8 mouse cellular contexts compared by ENCODE assay signal in genomic region chr4:141537706-141538407, GRCm38 (mm10). TPM values are rescaled to one million over a fixed set of nuclear protein-coding genes. Genes with fewer than 3 reads are reported as not detected.
DNase-seq lines count a peak whose midpoint lies in the region; ATAC-seq lines count a peak whose summit lies in the region.

No protein-coding gene starts in this region.

- peak overlapping the region; percentile 93 for H3K4me2 ChIP-seq in embryonic facial prominence, embryonic 12.5 days (replicated peaks)
- H3K4me2 ChIP-seq in heart, embryonic 14.5 days (ENCODE audit: low read length), result peak overlapping the region; percentile 91
- peak overlapping the region; percentile 92 for H3K4me2 ChIP-seq in midbrain, embryonic 11.5 days
- peak overlapping the region; percentile 73 for H3K4me2 ChIP-seq in stomach, embryonic 16.5 days (ENCODE audit: low read depth, low read length)

- peak; percentile 53 to 78 for DNase-seq in heart, adult 18-20 months
- no peak for DNase-seq in heart, adult 8-10 months (ENCODE audit: low spot score)
- DNase-seq in kidney, postnatal 36 days, result peak; percentile 28 to 69
- DNase-seq in midbrain, embryonic 11.5 days (ENCODE audit: low spot score, missing footprints), result peak; percentile 94

- peak overlapping the region; percentile 85 for H3K4me3 ChIP-seq in embryonic facial prominence, embryonic 12.5 days
- H3K4me3 ChIP-seq in heart, embryonic 14.5 days (ENCODE audit: control insufficient read depth in 1 of 2, insufficient read depth in 1 of 2, low read depth in 1 of 2, low read length in 2 of 2), result peak overlapping the region; percentile 95 to 98
- H3K4me3 ChIP-seq in midbrain, embryonic 11.5 days (ENCODE audit: low read depth, low read length), result peak overlapping the region; percentile 98
- peak overlapping the region; percentile 91 for H3K4me3 ChIP-seq in stomach, embryonic 16.5 days (replicated peaks; ENCODE audit: low read length)

- no peaks in the 10 kb centered on the region for H3K27me3 ChIP-seq in embryonic facial prominence, embryonic 12.5 days
- H3K27me3 ChIP-seq in heart, embryonic 14.5 days (ENCODE audit: control insufficient read depth, insufficient read depth, low read length), result no peaks in the 10 kb centered on the region
- no peaks in the 10 kb centered on the region for H3K27me3 ChIP-seq in midbrain, embryonic 11.5 days (ENCODE audit: control insufficient read depth, insufficient read depth, low read length)
- no peaks in the 10 kb centered on the region for H3K27me3 ChIP-seq in stomach, embryonic 16.5 days (ENCODE audit: control insufficient read depth, insufficient read depth, low read length)

- peak; percentile 24 for ATAC-seq in activated CD4-positive, CD25-positive, alpha-beta regulatory T cell, adult 4 months
- no peak; the same call in 1 of the 2 replicates for ATAC-seq in embryonic facial prominence, embryonic 12.5 days (ENCODE audit: insufficient number of reproducible peaks, insufficient read depth, low FRiP score, low TSS enrichment)
- ATAC-seq in heart, embryonic 14.5 days (ENCODE audit: insufficient number of reproducible peaks, insufficient read depth, low FRiP score, low read depth), result peak; percentile 4; the same call in 1 of the 2 replicates
- peak; percentile 0 for ATAC-seq in midbrain, embryonic 11.5 days (ENCODE audit: low FRiP score)
- ATAC-seq in stomach, embryonic 16.5 days (ENCODE audit: insufficient read depth, low FRiP score), result no peak

- H3K4me1 ChIP-seq in embryonic facial prominence, embryonic 12.5 days, result peaks cover 20% of the 10 kb centered on the region
- H3K4me1 ChIP-seq in heart, embryonic 14.5 days (ENCODE audit: control insufficient read depth in 2 of 2, insufficient read depth in 2 of 2, low read length in 2 of 2), result peaks cover 8 to 40% of the 10 kb centered on the region in 2 experiments
- peaks cover 25% of the 10 kb centered on the region for H3K4me1 ChIP-seq in midbrain, embryonic 11.5 days (ENCODE audit: control insufficient read depth, insufficient read depth, low read length)
- H3K4me1 ChIP-seq in stomach, embryonic 16.5 days (ENCODE audit: control insufficient read depth, insufficient read depth, low read length), result peaks cover 21% of the 10 kb centered on the region

- H3K9me3 ChIP-seq in embryonic facial prominence, embryonic 12.5 days, result no peaks in the 10 kb centered on the region
- H3K9me3 ChIP-seq in heart, embryonic 14.5 days (ENCODE audit: control insufficient read depth, low read length), result no peaks in the 10 kb centered on the region
- no peaks in the 10 kb centered on the region for H3K9me3 ChIP-seq in midbrain, embryonic 11.5 days (ENCODE audit: control insufficient read depth, low read length)
- H3K9me3 ChIP-seq in stomach, embryonic 16.5 days (replicated peaks; ENCODE audit: control insufficient read depth, low read length), result no peaks in the 10 kb centered on the region

- peak overlapping the region; percentile 97 for H3K9ac ChIP-seq in embryonic facial prominence, embryonic 12.5 days
- peak overlapping the region; percentile 97 for H3K9ac ChIP-seq in heart, embryonic 14.5 days (ENCODE audit: low read length)
- peak overlapping the region; percentile 95 for H3K9ac ChIP-seq in midbrain, embryonic 11.5 days (ENCODE audit: low read length)
- peak overlapping the region; percentile 96 for H3K9ac ChIP-seq in stomach, embryonic 16.5 days (ENCODE audit: low read length)

- H3K36me3 ChIP-seq in embryonic facial prominence, embryonic 12.5 days, result no peaks in the 10 kb centered on the region
- H3K36me3 ChIP-seq in heart, embryonic 14.5 days (ENCODE audit: control insufficient read depth, insufficient read depth, low read length), result no peaks in the 10 kb centered on the region
- H3K36me3 ChIP-seq in midbrain, embryonic 11.5 days (ENCODE audit: control insufficient read depth, insufficient read depth, low read length), result no peaks in the 10 kb centered on the region
- H3K36me3 ChIP-seq in stomach, embryonic 16.5 days (ENCODE audit: control insufficient read depth, insufficient read depth, low read length), result no peaks in the 10 kb centered on the region

- WGBS in embryonic facial prominence, embryonic 12.5 days, result 0% methylated on average over 79 of the region's 101 CpGs
- WGBS in heart, embryonic 14.5 days, result under 1% methylated on average over 89 of the region's 101 CpGs
- WGBS in midbrain, embryonic 11.5 days, result under 1% methylated on average over 100 of the region's 101 CpGs
- under 1% methylated on average over 101 of the region's 101 CpGs for WGBS in stomach, embryonic 16.5 days

- peak overlapping the region; percentile 97 for H3K27ac ChIP-seq in embryonic facial prominence, embryonic 12.5 days
- peak overlapping the region; percentile 84 to 99 for H3K27ac ChIP-seq in heart, embryonic 14.5 days (replicated peaks in 1 of 2; ENCODE audit: control insufficient read depth in 1 of 2, insufficient read depth in 1 of 2, low read depth in 2 of 2, low read length in 2 of 2)
- H3K27ac ChIP-seq in midbrain, embryonic 11.5 days (ENCODE audit: low read depth, low read length), result peak overlapping the region; percentile 93
- H3K27ac ChIP-seq in stomach, embryonic 16.5 days (ENCODE audit: low read length), result peak overlapping the region; percentile 99

RNA-seq across cellular contexts. Expression of gene Spen, which starts 0.5 kb away (rescaled TPM):
- total RNA-seq in heart, adult 18-20 months (2021), result 10 to 100 TPM; 27.0 to 28.6 TPM
- total RNA-seq in heart, adult 8-10 months (2022), result 10 to 100 TPM; 29.2 to 32.2 (median 30.1) TPM
- polyA plus RNA-seq in activated CD4-positive, CD25-positive, alpha-beta regulatory T cell, adult 4 months (2017; shearing (Covaris generic)), result 10 to 100 TPM in 1 of 2 experiments, 1 to 10 TPM in 1; 9.3 to 15.9 TPM
- 15.0 and 15.9 TPM in 2 replicates for polyA plus RNA-seq in embryonic facial prominence, embryonic 12.5 days (2016; fragmentation: Nextera tagmentation; extraction: Ambion mirVana)
- polyA plus RNA-seq in heart, embryonic 14.5 days (2014; fragmentation: Nextera tagmentation; extraction: Ambion mirVana), result 9.6 and 10.7 TPM in 2 replicates
- 15.7 and 17.1 TPM in 2 replicates for polyA plus RNA-seq in midbrain, embryonic 11.5 days (2014; fragmentation: Nextera tagmentation; extraction: Ambion mirVana)
- 6.2 and 7.2 TPM in 2 replicates for polyA plus RNA-seq in stomach, embryonic 16.5 days (2015; fragmentation: Nextera tagmentation; extraction: Ambion mirVana)

Comparison
In these comparisons a context has a peak if more than half of its experiments do, and no peak if none do; other contexts are left out.
1. ATAC-seq: peak in activated CD4-positive, CD25-positive, alpha-beta regulatory T cell, adult 4 months (single experiment), heart, embryonic 14.5 days (single experiment) and midbrain, embryonic 11.5 days (single experiment); none in embryonic facial prominence, embryonic 12.5 days (single experiment) and stomach, embryonic 16.5 days (single experiment).
2. Peak in every context shown above with its lines, with median percentiles within 50 percentile points of each other: H3K27ac ChIP-seq, H3K4me2 ChIP-seq, H3K4me3 ChIP-seq and H3K9ac ChIP-seq.